Mouse (Mus musculus): ENCODE measurements around the gene Hoxc4.
A peak's percentile ranks its signal among the peaks of the same experiment; 100 is the strongest.

The Hoxc4 gene

GRCm38 (mm10) chr15:103038701-103039480, 20.2 kb downstream of the Hoxc4 start:
- DNase-seq (ENCODE audit: extremely low read depth, low read depth), result no peak

- no peak for DNase-seq (ENCODE audit: extremely low read depth, low read depth)
Observed at GRCm38 (mm10) chr15:103039609-103040008, 20.9 kb downstream of the Hoxc4 start.

GRCm38 (mm10) chr15:103040601-103041000, 21.9 kb downstream of the Hoxc4 start:
- DNase-seq (ENCODE audit: extremely low read depth, low read depth), result no peak

GRCm38 (mm10) chr15:103041613-103042012, 22.9 kb downstream of the Hoxc4 start:
- DNase-seq (ENCODE audit: extremely low read depth, low read depth), result no peak

GRCm38 (mm10) chr15:103042209-103042608, 23.5 kb downstream of the Hoxc4 start:
- no peak for DNase-seq (ENCODE audit: extremely low read depth, low read depth)

GRCm38 (mm10) chr15:103051670-103052069, 32.9 kb downstream of the Hoxc4 start:
- no peak for DNase-seq (ENCODE audit: extremely low read depth, low read depth)

- peak; percentile 60 for DNase-seq (ENCODE audit: extremely low read depth, low read depth)
Observed at GRCm38 (mm10) chr15:103053210-103053609, 34.5 kb downstream of the Hoxc4 start.

- DNase-seq (ENCODE audit: extremely low read depth, low read depth), result no peak
Observed at GRCm38 (mm10) chr15:103056396-103056795, 37.7 kb downstream of the Hoxc4 start.

GRCm38 (mm10) chr15:103058715-103059114, 40.0 kb downstream of the Hoxc4 start:
- DNase-seq (ENCODE audit: extremely low read depth, low read depth), result no peak

GRCm38 (mm10) chr15:103059393-103059992, 40.8 kb downstream of the Hoxc4 start:
- DNase-seq (ENCODE audit: extremely low read depth, low read depth), result no peak

GRCm38 (mm10) chr15:103060021-103060340, 41.2 kb downstream of the Hoxc4 start:
- no peak for DNase-seq (ENCODE audit: extremely low read depth, low read depth)

- DNase-seq (ENCODE audit: extremely low read depth, low read depth), result no peak
Observed at GRCm38 (mm10) chr15:103060341-103061130, 41.8 kb downstream of the Hoxc4 start.

GRCm38 (mm10) chr15:103061131-103061825, 42.5 kb downstream of the Hoxc4 start:
- no peak for DNase-seq (ENCODE audit: extremely low read depth, low read depth)

GRCm38 (mm10) chr15:103061988-103062387, 43.3 kb downstream of the Hoxc4 start:
- DNase-seq (ENCODE audit: extremely low read depth, low read depth), result no peak

GRCm38 (mm10) chr15:103065642-103066041, 46.9 kb downstream of the Hoxc4 start:
- DNase-seq (ENCODE audit: extremely low read depth, low read depth), result no peak

GRCm38 (mm10) chr15:103067701-103068100, 49.0 kb downstream of the Hoxc4 start:
- no peak for DNase-seq (ENCODE audit: extremely low read depth, low read depth)

GRCm38 (mm10) chr15:103069173-103069572, 50.4 kb downstream of the Hoxc4 start:
- DNase-seq (ENCODE audit: extremely low read depth, low read depth), result no peak

GRCm38 (mm10) chr15:103071266-103071665, 52.5 kb downstream of the Hoxc4 start:
- no peak for DNase-seq (ENCODE audit: extremely low read depth, low read depth)

- no peak for DNase-seq (ENCODE audit: extremely low read depth, low read depth)
Observed at GRCm38 (mm10) chr15:103074663-103075415, 56.1 kb downstream of the Hoxc4 start.

- no peak for DNase-seq (ENCODE audit: extremely low read depth, low read depth)
Observed at GRCm38 (mm10) chr15:103077673-103078072, 58.9 kb downstream of the Hoxc4 start.

- DNase-seq (ENCODE audit: extremely low read depth, low read depth), result no peak
Observed at GRCm38 (mm10) chr15:103082622-103083021, 63.9 kb downstream of the Hoxc4 start.

All from MEL-GATA-1-ER (cell line).